Mouse (Mus musculus) forebrain, embryonic 16.5 days (tissue): ENCODE results near the gene Etnk2. TPM values are rescaled to one million over a fixed set of nuclear protein-coding genes. Genes with fewer than 3 reads are reported as not detected.

Experiments
- ATAC-seq: fragments of 200-750 bp; cut with Nextera tagmentation; 2 replicates; pipeline ENCODE4 v1.8.0; 2017; ENCODE audit warnings: mild to moderate bottlenecking, moderate library complexity
- H3K27ac ChIP-seq: fragments of 300-500 bp; sonication (generic); 2 replicates; pipeline ENCODE4 v1.5.1; 2014; ENCODE audit warnings: low read length, control low read depth
- H3K27me3 ChIP-seq: fragments of 300-500 bp; sonication (generic); replicated peaks from 2 replicates; pipeline ENCODE4 v1.6.1; 2014; ENCODE audit warnings: low read length; ENCODE audit not compliant: control insufficient read depth, insufficient read depth
- H3K36me3 ChIP-seq: fragments of 300-500 bp; sonication (generic); 2 replicates; pipeline ENCODE4 v1.6.1; 2014; ENCODE audit not compliant: control insufficient read depth, insufficient read depth
- H3K4me1 ChIP-seq: fragments of 300-500 bp; sonication (generic); replicated peaks from 2 replicates; pipeline ENCODE4 v1.6.1; 2014; ENCODE audit warnings: low read length; ENCODE audit not compliant: control insufficient read depth, insufficient read depth
- H3K4me2 ChIP-seq: fragments of 300-500 bp; sonication (generic); 2 replicates; pipeline ENCODE4 v1.6.1; 2014; ENCODE audit warnings: mild to moderate bottlenecking, low read length, control low read depth
- H3K4me3 ChIP-seq: fragments of 300-500 bp; sonication (generic); replicated peaks from 2 replicates; pipeline ENCODE4 v1.5.1; 2014; ENCODE audit warnings: mild to moderate bottlenecking, low read length, control low read depth
- H3K9ac ChIP-seq: fragments of 300-500 bp; sonication (generic); replicated peaks from 2 replicates; pipeline ENCODE4 v1.6.1; 2014; ENCODE audit warnings: low read depth, low read length, control low read depth
- H3K9me3 ChIP-seq: fragments of 300-500 bp; sonication (generic); 2 replicates; pipeline ENCODE4 v1.6.1; 2016; ENCODE audit warnings: low read length; ENCODE audit not compliant: control insufficient read depth
- WGBS: fragments of 180-500 bp; shearing (Covaris S2); extraction: QIAGEN DNeasy Blood & Tissue Kit; methylation state at CpG from one replicate; pipeline ENCODE4 v1.1.7; 2014; 5-methylcytosine and 5-hydroxymethylcytosine counted together
- polyA plus RNA-seq: library from polyadenylated mRNA; unstranded; fragments of >200 nt; fragmentation: Nextera tagmentation; extraction: Ambion mirVana; gene quantifications from 2 replicates; pipeline ENCODE4 v1.2.1, GENCODE M21; 2015

Etnk2 gene
- polyA plus RNA-seq, 1 experiment from 2014 or later, result 9.5 TPM

DNA sequence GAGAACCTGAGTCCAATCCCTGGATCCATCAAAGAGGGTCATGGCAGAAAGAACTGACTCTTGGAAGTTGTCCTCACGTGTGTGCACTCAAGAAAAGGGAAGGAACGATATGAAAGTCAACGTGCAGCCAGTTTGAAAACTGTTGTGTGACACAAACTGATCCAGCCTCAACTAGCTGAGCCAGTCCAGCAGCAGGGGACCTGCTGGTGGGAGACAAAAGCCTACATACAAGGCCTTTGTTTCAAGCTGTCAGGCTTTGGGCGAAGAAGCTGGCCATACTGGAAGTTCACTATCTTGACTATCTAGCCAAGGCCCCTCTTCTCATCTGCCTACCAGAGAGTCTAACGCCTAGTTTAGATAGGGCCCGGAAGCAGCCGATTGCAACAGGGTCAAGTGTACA, 53.1 kb downstream of the Etnk2 start:
- Histone ChIP-seq H3K27ac (no peak overlapping the region), H3K4me3 (no peak overlapping the region), H3K9ac (no peak overlapping the region), H3K27me3 (no peaks in the 10 kb centered on the region), H3K4me1 (peaks cover 11% of the 10 kb centered on the region), H3K36me3 (no peaks in the 10 kb centered on the region), H3K9me3 (no peaks in the 10 kb centered on the region), H3K4me2 (no peak overlapping the region)
- no peak for ATAC-seq
- 90% methylated on average over 7 of the region's 7 CpGs for WGBS

DNA sequence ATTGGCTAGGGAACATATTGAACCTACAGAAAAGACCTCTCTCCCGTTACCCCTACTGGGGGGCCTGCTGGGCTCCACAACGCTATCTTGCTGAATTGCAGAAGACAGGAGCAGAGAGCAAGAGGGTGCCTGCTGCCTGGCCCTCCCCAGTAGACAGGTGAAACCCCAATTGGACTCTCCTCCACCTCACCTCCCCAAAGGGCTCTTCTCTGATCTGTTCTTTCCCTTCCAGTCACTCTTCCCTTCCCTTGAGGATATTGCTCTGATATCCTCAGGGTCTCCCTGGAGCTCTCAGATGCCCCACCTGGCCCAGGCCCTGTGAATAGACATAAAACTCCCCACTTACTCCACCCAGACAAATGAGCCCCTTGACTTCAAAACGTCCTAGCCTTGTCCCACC, 53.7 kb downstream of the Etnk2 start:
- Histone ChIP-seq H3K4me3 (no peak overlapping the region), H3K9ac (no peak overlapping the region), H3K9me3 (no peaks in the 10 kb centered on the region), H3K4me1 (peaks cover 13% of the 10 kb centered on the region), H3K27me3 (0 out of 2 replicates have a peak, but pooled peaks cover under 1% of the 10 kb centered on the region), H3K4me2 (no peak overlapping the region), H3K36me3 (no peaks in the 10 kb centered on the region), H3K27ac (no peak overlapping the region)
- WGBS, result 77% methylated on average over 3 of the region's 3 CpGs
- ATAC-seq, result no peak

DNA sequence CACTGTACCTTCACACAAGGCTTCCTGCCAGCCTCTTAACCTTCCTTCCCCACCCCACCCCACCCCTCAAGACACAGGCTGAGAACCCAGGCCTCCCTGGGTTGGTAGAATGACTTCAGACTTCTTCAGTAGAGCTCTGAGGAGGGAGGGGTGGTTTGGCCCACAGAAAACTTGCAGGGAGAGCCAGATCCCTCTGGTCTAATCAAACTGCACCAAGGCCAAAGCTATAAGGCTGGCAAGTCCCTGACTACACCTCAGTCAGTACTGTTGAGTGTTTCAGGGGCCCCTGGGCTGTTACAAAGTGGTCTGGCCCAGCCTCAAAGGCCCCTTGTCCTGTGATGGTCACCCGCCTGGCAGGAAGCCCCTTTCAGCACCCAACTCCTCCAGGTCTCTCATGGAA, 54.2 kb downstream of the Etnk2 start:
- Histone ChIP-seq H3K27me3 (peaks cover 4% of the 10 kb centered on the region; the same call in 1 of the 2 replicates), H3K4me2 (peak overlapping the region; percentile 53; the same call in 1 of the 2 replicates)

DNA sequence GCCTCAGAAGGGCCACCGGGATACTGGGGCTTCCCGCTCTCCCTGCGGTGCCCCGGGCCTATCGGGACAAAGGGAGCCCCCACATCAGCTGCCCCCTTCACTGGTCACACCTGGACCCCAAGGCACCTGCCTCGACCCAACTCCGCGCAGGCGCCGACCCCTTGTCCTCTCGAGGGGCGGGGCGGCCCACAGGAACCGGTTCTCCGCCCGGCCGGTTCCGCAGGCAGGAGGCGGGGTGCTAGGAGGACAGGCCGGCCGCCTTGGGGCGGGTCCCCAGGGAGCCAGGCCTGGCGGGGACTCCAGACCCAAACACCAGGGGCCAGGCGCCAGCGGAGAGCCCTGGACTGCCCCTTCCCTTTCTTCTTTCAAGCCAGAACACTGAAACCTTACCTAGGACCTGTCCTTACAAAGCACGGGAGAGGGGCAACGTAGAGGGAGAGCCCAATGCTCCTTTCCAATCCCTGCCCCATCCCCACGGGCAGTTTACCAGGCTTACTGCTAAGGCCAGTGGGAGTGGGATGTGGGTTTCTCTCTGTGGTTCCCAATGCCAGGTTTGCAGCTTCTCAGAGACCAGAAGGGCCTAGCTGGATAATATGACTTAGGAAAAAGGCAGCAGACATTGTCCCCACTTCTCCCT, 54.9 kb downstream of the Etnk2 start:
- H3K27me3 ChIP-seq, result peaks cover 4% of the 10 kb centered on the region; the same call in 1 of the 2 replicates
- H3K4me2 ChIP-seq, result peak overlapping the region; percentile 53
- H3K9me3 ChIP-seq, result no peaks in the 10 kb centered on the region
- H3K4me1 ChIP-seq, result peaks cover 22% of the 10 kb centered on the region
- no peaks in the 10 kb centered on the region for H3K36me3 ChIP-seq
- ATAC-seq, result no peak
- peak overlapping the region; percentile 50 for H3K9ac ChIP-seq
- H3K27ac ChIP-seq, result no peak overlapping the region
- peak overlapping the region; percentile 32 for H3K4me3 ChIP-seq
- 11% methylated on average over 28 of the region's 28 CpGs for WGBS

More for the DNA sequence above, 54.2 kb downstream of the Etnk2 start:
- no peak for ATAC-seq
- Histone ChIP-seq H3K9me3 (no peaks in the 10 kb centered on the region), H3K4me3 (no peak overlapping the region), H3K4me1 (peaks cover 17% of the 10 kb centered on the region), H3K27ac (no peak overlapping the region), H3K9ac (no peak overlapping the region), H3K36me3 (no peaks in the 10 kb centered on the region)
- 91% methylated on average over 1 of the region's 1 CpGs for WGBS

DNA sequence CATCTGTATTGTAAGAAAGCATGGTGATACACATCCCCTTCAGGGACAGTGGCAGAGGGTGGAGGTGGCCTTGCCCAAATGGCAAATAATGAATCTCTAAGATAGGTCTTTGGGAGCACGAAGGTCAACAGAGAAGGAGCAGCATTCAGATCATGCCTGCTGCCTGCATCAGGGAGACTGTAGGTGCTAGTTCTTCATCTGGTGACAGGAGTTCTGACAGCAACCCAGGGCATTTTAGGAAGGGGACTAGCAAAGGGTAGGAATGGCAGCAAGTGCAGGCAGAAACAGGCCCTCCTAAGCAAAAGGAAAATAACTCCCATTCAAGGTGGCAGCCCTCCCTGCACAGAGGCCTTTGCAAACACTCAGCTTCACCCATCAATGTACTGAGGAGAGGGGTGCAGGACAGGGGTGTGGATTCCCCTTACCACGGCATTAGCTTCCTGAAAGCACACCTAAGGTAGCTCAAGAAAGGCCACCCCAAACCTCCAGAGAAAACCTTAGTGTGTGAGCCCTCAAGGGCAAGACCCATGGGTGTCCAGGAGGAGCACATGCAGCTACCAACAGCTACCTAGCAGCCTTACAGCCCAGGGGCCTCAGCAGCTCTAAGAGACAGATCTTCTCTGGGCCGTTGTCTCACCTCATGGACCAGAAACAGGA, 55.9 kb downstream of the Etnk2 start:
- H3K27ac ChIP-seq, result no peak overlapping the region
- 80% methylated on average over 3 of the region's 3 CpGs for WGBS

DNA sequence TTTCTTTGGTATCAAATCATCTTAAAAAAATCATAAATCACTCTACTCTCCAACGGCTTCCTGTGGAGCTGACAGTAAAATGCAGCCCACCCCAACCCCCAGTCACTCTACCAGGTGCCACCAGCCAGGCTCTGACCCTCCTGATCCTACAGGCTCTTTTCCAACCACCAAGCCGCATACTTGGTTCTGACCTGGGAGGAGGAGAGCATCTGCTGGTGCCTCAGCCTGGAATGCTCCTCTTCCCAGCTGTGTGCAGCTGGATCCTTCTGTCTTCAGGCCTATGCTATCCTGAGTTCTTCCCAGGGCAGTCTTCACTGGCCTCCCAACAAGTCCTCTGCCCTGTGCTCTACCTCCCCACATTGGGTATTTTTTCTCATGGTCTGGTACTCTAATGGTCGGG, 57.1 kb downstream of the Etnk2 start:
- H3K4me1 ChIP-seq, result peaks cover 22% of the 10 kb centered on the region

More for the DNA sequence above, 55.9 kb downstream of the Etnk2 start:
- Histone ChIP-seq H3K4me1 (peaks cover 22% of the 10 kb centered on the region), H3K36me3 (no peaks in the 10 kb centered on the region), H3K27me3 (peaks cover 4% of the 10 kb centered on the region; the same call in 1 of the 2 replicates), H3K9me3 (no peaks in the 10 kb centered on the region), H3K9ac (no peak overlapping the region), H3K4me2 (no peak overlapping the region), H3K4me3 (no peak overlapping the region)
- no peak for ATAC-seq

DNA sequence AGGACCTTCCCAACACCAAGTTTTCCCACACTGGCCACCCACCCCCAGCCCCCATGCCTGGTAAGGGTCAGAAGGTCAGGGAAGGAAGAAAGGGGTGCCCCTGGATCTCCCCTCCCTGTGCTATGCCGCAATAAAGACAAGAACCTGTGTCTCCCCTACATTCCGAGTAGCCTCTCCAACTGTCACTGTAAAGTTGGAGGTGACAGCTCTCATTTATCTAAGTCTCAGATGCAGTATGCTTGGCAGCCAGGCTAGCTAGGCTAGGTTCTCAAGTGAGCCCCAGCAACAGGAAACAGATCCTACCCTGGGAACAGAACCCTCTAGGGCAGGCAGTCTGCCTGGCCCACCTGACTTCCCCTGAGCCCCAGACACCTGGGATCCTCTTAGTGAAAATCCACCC, 57.7 kb downstream of the Etnk2 start:
- Histone ChIP-seq H3K27me3 (peaks cover 4% of the 10 kb centered on the region; the same call in 1 of the 2 replicates), H3K4me2 (no peak overlapping the region), H3K27ac (no peak overlapping the region), H3K36me3 (no peaks in the 10 kb centered on the region), H3K4me1 (peaks cover 22% of the 10 kb centered on the region), H3K9me3 (no peaks in the 10 kb centered on the region), H3K9ac (no peak overlapping the region), H3K4me3 (no peak overlapping the region)
- 59% methylated on average over 2 of the region's 2 CpGs for WGBS
- ATAC-seq, result no peak

More for the DNA sequence above, 57.1 kb downstream of the Etnk2 start:
- H3K4me3 ChIP-seq, result no peak overlapping the region
- H3K9ac ChIP-seq, result no peak overlapping the region
- ATAC-seq, result no peak
- H3K36me3 ChIP-seq, result no peaks in the 10 kb centered on the region
- no peak overlapping the region for H3K4me2 ChIP-seq
- peaks cover 4% of the 10 kb centered on the region; the same call in 1 of the 2 replicates for H3K27me3 ChIP-seq
- H3K9me3 ChIP-seq, result no peaks in the 10 kb centered on the region
- 87% methylated on average over 3 of the region's 3 CpGs for WGBS
- no peak overlapping the region for H3K27ac ChIP-seq

DNA sequence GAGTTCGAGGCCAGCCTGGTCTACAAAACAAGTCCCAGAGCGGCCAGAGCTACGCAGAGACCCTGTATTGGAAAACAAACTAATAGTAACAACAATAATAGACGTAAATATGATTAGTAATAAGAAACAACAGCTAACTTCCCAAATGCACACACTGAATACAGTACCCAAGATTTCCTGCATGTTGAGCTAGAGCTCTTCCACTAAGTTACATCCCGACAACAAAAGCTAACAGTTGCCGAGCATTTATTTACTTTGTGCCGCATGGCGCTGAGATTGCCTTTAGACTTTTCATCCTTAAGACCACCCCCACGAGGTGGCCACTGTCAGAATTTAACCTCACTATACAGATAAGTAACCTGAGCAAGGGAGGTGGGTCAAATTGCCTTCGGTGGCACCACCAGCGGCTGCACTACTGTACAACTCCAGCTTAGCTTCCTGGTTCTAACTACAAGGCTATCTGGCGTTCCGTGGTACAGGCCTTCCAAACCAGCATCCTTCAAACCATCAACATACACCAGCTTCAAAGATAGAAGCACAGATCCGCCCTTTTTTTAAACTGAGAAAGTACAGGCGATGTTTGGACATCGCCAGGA, 58.7 kb downstream of the Etnk2 start:
- H3K4me3 ChIP-seq, result peak overlapping the region; percentile 69
- H3K4me1 ChIP-seq, result peaks cover 22% of the 10 kb centered on the region
- peak overlapping the region; percentile 13; the same call in 1 of the 2 replicates for H3K27ac ChIP-seq
- no peaks in the 10 kb centered on the region for H3K9me3 ChIP-seq
- H3K9ac ChIP-seq, result peak overlapping the region; percentile 75; the same call in 1 of the 2 replicates
- 43% methylated on average over 16 of the region's 16 CpGs for WGBS
- peaks cover 4% of the 10 kb centered on the region; the same call in 1 of the 2 replicates for H3K27me3 ChIP-seq
- H3K36me3 ChIP-seq, result no peaks in the 10 kb centered on the region
- ATAC-seq, result no peak
- H3K4me2 ChIP-seq, result peak overlapping the region; percentile 100

DNA sequence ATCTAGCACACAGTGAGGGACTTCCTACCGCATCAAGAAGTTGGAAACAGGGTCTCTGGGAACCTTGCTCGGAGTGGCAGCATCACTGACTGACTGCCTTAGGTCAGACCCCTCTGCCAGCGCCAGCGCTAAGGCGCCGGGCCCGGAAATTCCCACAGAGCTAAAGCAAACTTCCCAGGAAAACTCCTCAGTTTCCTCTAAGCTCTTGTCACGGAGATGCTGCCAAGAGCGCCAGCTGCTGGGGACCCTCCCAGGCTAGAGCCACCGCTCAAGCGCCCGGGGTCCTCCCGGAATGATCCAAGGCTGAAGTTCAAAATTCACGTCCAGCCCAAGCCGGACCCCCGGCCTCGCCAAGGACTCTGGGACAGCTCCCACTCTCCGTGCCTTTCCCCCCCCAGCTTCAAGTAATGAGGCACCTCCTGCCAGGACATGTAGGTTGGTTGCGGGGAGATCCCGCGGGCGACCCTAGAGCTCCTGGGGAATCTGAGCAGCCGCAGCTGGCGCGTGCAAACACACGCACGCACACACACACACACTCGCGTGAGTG, 59.3 kb downstream of the Etnk2 start:
- ATAC-seq, result peak; percentile 35; the same call in 1 of the 2 replicates
- H3K36me3 ChIP-seq, result no peaks in the 10 kb centered on the region
- H3K27ac ChIP-seq, result peak overlapping the region; percentile 13; the same call in 1 of the 2 replicates
- WGBS, result under 1% methylated on average over 29 of the region's 29 CpGs
- peak overlapping the region; percentile 75 for H3K9ac ChIP-seq
- H3K4me2 ChIP-seq, result peak overlapping the region; percentile 100
- no peaks in the 10 kb centered on the region for H3K9me3 ChIP-seq
- H3K27me3 ChIP-seq, result peaks cover 4% of the 10 kb centered on the region; the same call in 1 of the 2 replicates
- peak overlapping the region; percentile 69 for H3K4me3 ChIP-seq
- H3K4me1 ChIP-seq, result peaks cover 18% of the 10 kb centered on the region
